Comparison of ENCODE assay signal across 22 mouse cellular contexts in genomic region chr2:5019708-5020107, GRCm38 (mm10). TPM values are rescaled to one million over a fixed set of nuclear protein-coding genes. Genes with fewer than 3 reads are reported as not detected.
DNase-seq lines count a peak whose midpoint lies in the region; ATAC-seq and TF ChIP-seq lines count a peak whose summit lies in the region.
"Had no signal": no experiment of that assay in that cellular context is flagged by ENCODE, and none has a peak within 500 bp of the region (broad histone marks: within the 10 kb centered on the region; RNA-seq: fewer than 3 reads in every experiment).

No protein-coding gene starts in this region.

- H3K27ac ChIP-seq in left cerebral cortex, adult 2 months = peak overlapping the region; percentile 32; the same call in 1 of the 2 replicates
- H3K27ac ChIP-seq: embryonic facial prominence, embryonic 10.5 days; kidney, postnatal 0 days; limb, embryonic 15.5 days; midbrain, embryonic 12.5 days; stomach, postnatal 0 days had no signal

- H3K4me3 ChIP-seq in left cerebral cortex, adult 2 months = no peak overlapping the region
- H3K4me3 ChIP-seq: embryonic facial prominence, embryonic 10.5 days; limb, embryonic 15.5 days; midbrain, embryonic 12.5 days had no signal

- DNase-seq in frontal cortex, postnatal 14 days (ENCODE audit: low spot score in 2 of 2) = no peak
- peak in 1 of 2 experiments; percentile 46 for DNase-seq in left cerebral cortex, adult 2 months (ENCODE audit: extremely low spot score in 1 of 2, low spot score in 2 of 2)
- no peak for DNase-seq in left cerebral cortex, adult 11 months (ENCODE audit: low spot score)
- DNase-seq in brain, adult 2 months (ENCODE audit: low read depth, low spot score) = peak; percentile 83
- DNase-seq in left cerebral cortex, postnatal 36 days (ENCODE audit: low spot score in 2 of 2) = peak; percentile 51 to 54
- no peak for DNase-seq in spleen, adult 18-20 months
- no peak for DNase-seq in heart, adult 18-20 months
- DNase-seq: adrenal gland, postnatal 36 days; cerebellum, adult 8-10 months; heart, postnatal 10 days; kidney, adult 11 months had no signal

- no peak for TF ChIP-seq CTCF in left cerebral cortex, adult 2 months (IDR thresholded peaks at IDR 0.05)

- intact Hi-C loops in left cerebral cortex, adult 2 months (cut with DNase I) = no loop called here
- intact Hi-C loops in left cerebral cortex, postnatal 36 days (cut with DNase I) = no loop called here

- ATAC-seq in frontal cortex, adult (ENCODE audit: low TSS enrichment) = peak; percentile 97
- ATAC-seq: forebrain, embryonic 16.5 days; lung, postnatal 0 days had no signal

RNA-seq across cellular contexts. Expression of gene Mcm10, which starts 7.1 kb away (rescaled TPM):
- 1 to 10 TPM in 1 of 2 experiments, under 1 TPM in 1; 0.72 to 1.2 TPM for total RNA-seq in left cerebral cortex, adult 2 months (2021)
- under 1 TPM; 0.79 to 0.96 TPM for total RNA-seq in left cerebral cortex, postnatal 36 days (2021)
- total RNA-seq in heart, adult 18-20 months (2021) = under 1 TPM; 0.46 to 0.82 TPM

RNA-seq across cellular contexts. Expression of gene Ucma, which starts 43.8 kb away (rescaled TPM):
- total RNA-seq in left cerebral cortex, adult 2 months (2021) = 1 to 10 TPM in 1 of 2 experiments, under 1 TPM in 1; 0.65 to 2.0 TPM
- 1 to 10 TPM; 1.6 to 2.0 TPM for total RNA-seq in left cerebral cortex, postnatal 36 days (2021)
- total RNA-seq in heart, adult 18-20 months (2021) = under 1 TPM in 1 of 2 experiments, not detected in 1; 0.80 TPM
- total RNA-seq: adrenal gland, postnatal 36 days; CH12.LX; MEL; monocyte, adult 5-6 weeks had no signal

RNA-seq across cellular contexts. Expression of gene Optn, which starts 44.1 kb away (rescaled TPM):
- 10 to 100 TPM; 16.7 to 20.4 TPM for total RNA-seq in left cerebral cortex, adult 2 months (2021)
- total RNA-seq in left cerebral cortex, postnatal 36 days (2021) = 10 to 100 TPM; 17.2 to 18.5 TPM
- 100 to 1,000 TPM in 1 of 2 experiments, 10 to 100 TPM in 1; 88.3 to 107 TPM for total RNA-seq in heart, adult 18-20 months (2021)

Comparison
In these comparisons a context has a peak if more than half of its experiments do, and no peak if none do; other contexts are left out.
1. DNase-seq: peak in brain, adult 2 months (single experiment) and left cerebral cortex, postnatal 36 days (2 of 2); none in frontal cortex, postnatal 14 days (0 of 2), left cerebral cortex, adult 11 months (single experiment), spleen, adult 18-20 months (0 of 2) and heart, adult 18-20 months (0 of 2).
2. RNA of gene Optn, which starts 44.1 kb away (total RNA-seq): 88.3 to 107 TPM in heart, adult 18-20 months; 16.7 to 20.4 TPM in left cerebral cortex, adult 2 months and 17.2 to 18.5 TPM in left cerebral cortex, postnatal 36 days; every median in the first group is over 4 times any median in the second.